Mouse (Mus musculus) spleen, postnatal 4 days (tissue): ENCODE data around the gene Megf9.

ENCODE experiments used
- DNase-seq, 2 experiments: peaks; one replicate each; pipeline ENCODE4 v3.0.0; 2022; ENCODE audit warnings: low spot score in 2 of 2

Gene Megf9

DNA sequence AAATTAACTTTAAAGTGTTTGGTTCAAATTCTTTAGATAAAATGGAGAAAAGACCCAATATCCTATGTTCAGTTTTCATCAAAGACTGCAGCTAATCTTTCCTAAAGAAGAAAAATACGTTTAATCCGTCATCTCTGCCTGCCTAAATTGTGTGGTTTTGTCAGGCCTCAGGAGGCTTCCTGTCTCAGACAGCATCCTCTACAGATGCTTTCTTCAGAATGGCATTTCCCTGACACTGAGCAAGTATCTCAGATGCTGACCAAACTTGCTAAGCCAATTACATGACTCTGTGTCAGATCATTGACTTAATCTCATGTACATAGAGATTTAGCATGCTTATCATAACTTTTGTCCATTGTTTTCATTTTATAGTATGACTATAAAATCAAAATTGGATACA, 11.4 kb downstream of the Megf9 start:
- DNase-seq = no peak

DNA sequence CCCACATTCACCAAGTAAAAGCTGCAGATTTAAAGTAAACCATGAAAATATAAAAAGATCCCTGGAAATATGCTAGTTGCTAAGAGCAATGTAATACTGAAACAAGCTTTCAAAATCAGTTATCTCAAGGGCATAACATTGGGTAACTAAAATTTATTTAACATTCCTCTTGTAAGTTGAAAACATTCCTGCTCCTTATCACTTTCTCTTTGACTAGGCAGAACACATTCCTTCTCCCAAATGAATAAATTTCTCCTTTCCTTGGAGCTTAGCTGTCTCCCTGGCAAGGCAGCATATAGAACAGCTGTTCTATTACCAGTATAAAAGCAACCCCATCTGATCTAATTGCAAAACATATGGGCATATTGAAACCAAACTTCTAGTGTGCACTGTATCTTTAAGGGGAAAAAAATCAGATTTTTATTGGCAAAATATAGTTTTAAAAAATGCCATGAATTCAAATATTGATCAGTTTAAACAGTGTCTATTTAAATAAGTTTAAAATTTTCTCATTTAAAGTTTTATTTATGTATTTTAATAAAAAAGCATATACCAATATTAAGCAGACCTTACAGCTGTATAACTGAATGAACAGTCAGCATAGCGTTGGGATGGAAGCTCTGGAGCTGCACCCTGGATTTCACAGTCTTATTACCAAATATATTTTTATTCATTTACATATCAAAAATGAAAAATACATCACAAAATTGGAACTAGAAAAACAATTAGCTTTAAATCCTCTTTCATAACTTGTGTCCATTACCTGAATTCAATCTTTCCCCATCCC, 13.1 kb downstream of the Megf9 start:
- DNase-seq = no peak

DNA sequence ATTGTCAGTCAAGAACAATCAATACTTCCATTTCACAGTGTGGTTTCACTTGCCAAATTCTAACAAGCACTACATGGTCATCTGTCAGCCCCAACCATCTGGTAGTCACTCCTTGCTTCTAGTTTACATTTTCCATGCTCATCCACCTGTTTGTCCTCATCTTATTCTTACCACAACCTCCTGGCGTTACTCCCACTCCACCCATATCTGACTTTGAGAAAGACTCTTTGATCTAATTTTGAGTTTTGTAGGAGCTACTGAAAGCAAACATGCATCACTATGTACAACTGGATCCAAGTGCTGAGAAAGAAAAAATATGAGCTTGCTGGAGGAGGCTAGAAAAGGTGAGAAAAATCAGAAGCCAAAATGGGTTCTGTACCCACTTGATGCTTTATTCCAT, 17.1 kb downstream of the Megf9 start:
- no peak for DNase-seq

DNA sequence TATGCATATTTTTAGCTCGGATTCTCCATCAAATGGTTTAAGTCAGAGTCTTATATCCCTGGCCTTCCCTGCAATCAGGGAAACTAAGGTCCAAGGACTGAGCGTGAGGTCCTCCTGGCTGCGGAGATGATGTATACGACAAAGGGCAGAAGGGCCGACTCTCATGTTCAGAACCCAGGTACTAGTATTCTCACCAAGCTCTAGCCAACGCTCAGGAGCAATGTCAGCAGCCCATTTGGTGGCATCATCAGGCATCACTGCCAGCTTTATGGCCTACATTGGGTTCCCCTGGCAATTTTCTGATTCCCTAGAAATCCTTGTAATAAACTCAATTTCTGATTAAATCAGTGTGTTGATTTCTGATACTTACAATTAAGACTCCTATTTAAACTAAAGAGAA, 18.5 kb downstream of the Megf9 start:
- DNase-seq = peak in 1 of 2 experiments; percentile 53

DNA sequence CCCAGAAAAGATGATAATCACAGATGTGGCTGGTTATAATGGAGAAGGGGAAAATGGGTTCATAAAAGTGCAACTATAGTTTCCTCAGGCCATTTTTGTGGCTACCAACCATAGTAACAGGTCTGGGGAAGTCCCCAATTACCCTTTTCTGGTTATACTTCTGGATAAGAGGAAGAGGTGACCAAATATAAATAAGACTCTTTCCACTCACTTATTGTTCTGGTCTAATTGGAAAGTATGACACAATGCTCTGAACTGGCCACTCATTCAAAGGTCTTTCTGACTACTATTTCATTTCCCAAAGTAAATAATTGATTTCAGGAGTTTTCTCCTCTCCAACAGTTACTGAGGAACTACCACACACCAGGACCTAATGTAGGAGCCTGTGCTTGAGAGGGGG, 19.3 kb downstream of the Megf9 start:
- no peak for DNase-seq

DNA sequence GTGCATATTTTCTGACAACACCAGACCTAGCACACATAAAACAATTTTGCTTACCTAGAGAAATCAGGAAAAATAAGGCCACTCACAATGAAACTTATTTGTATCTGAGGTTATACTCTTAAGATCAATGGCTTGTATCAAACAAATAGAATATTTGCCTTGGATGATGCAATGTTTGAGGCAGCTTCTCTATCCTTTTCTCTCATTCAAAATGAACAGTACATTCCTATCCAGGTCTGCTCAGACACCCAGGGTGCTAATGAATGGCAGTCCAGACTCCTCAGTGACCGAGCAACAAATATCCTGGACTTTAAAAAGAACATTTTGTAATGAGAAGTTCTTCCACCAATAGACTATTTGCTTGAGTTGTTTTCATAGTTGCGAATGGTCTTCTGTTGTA, 24.8 kb downstream of the Megf9 start:
- DNase-seq = no peak

DNA sequence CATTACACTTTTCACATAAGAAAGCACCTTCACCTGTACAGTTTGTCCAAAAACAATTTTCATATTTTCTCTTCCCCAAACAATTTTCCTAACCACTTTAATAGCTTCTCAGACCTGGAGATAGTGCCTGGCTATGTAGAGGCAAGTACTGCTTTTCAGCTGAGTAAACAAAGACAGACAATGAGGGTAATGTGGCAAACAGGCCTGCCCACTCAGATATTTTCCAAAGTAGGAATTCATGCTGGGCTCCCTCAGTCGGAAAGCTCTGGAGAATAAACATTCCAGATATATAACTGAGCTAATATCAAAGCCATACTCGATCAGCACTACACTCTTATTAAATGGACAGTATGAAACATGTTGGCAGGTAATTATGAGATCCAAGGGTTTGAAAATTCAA, 25.2 kb downstream of the Megf9 start:
- no peak for DNase-seq

DNA sequence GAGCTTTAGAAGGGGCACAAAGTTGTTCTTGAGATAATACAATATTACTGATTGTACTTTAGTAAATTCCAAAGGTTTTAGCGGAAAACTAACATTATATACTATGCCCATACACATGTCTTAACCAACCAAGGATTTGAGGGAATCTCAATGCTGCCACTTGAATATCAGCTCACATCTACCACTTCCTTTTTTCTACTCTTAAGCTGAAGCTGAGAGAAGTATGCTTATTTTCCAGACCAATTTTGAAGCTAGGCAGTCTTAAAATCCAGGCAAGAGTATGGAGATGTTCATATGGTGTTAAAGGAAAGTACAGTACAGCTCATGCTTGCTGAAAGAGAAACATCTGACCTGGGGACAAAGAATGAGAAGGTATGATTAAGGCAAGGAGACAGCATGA, 26.6 kb downstream of the Megf9 start:
- DNase-seq = no peak

DNA sequence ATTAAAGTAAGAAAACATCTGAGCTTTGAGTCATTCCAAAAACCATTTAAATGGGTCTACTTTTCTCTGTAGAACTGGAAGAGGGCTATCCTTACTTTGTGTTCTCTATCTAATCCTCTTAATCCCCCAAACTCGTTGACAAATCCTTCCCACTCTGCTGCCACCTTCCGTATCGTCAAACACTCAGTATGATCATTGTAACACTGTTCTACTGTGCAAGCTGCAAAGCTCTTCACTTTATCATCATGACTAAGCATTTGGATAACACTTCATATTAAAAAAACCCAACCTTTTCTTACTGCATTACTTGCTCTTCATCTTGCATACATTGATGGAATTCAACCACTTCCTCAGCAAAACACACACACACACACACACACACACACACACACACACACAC, 28.8 kb downstream of the Megf9 start:
- no peak for DNase-seq

DNA sequence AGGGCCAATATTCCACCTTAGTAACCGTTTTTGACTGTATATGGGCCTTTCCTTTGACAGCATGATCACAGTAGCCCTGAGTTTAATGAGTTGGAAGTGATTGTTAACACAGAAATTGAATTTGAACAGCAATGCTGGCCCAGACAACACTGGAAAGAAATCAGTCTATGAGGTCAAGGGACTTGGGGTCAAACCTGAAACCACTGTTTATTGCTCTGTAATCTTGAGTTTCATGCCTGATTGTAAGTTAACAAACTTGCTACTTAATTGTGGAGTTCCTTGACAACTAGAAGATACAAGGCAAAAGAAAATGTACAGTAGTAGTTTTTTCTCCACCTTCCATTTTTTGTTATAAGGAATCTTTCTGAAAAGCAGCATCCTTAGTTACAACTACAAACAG, 31.0 kb downstream of the Megf9 start:
- DNase-seq = no peak

DNA sequence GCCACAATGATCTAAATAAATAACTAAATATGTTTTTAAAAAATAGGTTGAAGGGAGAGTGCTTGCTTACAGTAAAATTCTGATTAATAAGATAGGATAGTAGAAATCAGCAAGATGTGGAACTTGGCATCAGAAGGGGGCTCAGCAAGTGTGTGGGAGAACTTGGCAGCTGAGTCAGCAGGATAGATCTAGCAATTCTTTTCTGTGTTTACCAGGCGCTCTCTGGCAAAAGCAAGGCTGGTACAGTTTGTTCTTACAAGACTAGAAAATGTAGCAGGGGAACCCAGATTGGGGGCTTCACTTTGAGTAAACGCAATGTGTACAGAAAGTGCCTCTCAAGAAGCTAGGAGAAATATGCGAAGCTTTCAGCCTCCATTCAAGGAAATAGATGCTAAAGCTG, 35.5 kb downstream of the Megf9 start:
- DNase-seq = no peak

DNA sequence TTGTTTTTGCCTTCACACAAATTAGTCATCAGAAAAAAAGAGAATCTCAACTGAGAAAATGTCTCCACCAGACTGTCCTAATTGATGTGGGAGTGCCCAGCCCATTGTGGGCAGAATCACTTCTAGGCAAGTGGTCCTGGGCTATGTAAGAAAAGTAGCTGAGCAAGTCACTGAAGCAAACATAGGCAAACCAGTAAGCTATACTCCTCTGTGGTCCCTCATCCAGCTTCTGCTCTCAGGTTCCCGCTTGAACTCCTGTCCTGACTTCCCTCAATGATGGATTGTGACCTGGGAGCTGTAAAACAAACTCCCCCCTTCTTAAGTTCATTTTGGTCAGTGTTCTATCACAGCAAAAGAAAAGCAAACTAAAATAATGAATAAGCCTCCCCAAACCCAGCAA, 37.8 kb downstream of the Megf9 start:
- no peak for DNase-seq

DNA sequence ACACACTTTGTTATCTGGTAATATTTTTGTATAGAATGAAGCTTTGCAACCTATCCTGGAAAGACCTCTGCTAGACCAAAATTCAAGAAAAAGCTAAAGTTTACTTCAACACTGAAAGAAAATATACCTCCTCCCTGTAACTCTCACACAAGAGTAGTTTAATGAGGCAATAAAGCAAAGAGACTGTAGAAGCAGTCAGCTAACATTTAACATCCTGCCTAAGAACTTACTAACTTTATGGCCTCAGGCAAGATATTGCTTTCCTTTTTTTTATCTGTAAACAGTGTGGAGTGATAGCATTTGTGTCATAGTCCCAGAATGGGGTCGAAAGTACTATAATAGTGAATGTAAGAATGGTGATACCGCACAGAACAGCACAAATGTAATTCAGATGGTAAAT, 45.0 kb downstream of the Megf9 start:
- no peak for DNase-seq

DNA sequence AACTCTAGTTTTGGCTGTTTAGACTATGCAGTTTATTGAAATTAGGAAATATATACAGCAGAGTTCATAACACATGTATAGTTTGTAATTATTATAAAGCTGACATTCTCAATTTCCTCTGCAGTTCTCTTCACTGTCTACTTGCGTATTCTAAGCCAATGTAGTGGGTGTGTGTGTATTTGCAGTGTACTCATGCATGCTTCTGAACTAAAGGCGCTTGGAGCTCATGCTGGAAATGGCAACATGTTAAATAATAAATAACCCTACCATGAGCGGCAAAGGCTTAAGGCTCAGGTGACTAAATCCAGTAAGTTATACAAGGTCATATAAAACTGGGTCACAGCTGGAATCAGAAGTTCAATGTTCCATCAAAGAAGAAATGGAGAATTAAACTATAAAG, 46.4 kb downstream of the Megf9 start:
- DNase-seq = no peak

DNA sequence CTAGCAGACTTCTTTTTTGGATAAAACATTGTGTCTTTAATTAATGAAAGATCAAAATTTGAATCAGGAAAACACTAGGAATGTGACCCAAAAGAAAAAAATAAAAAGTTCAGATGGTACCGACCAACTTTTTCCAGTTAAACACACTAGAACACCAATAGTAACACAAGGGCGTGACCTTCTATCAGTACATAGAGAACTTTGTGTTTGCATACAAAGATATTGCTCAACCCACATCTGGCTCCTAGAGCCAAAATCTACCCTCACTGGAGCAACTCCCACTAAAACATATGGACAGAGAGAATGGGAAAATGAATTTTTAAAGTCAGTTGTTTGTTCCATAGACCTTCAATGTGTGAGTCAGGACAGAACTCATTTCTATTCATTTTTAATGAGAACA, 50.7 kb downstream of the Megf9 start:
- no peak for DNase-seq

DNA sequence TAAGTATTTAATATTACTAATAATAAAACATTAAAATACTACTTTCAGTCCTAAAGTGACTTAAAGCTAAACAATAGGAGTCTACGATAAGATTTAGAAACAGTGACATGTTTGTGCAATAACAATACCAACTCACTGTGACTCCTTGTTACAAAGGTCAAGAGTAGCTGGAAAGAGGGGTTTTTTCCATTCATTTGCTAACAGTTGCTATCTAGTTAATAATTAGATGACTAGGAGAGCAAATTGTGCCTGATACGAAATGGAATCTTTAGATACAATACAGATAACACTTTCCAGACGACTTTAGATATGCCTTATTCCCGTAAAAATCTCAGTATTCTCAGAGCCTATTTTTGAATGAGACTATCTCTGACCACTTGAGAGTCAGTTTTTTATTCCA, 52.9 kb downstream of the Megf9 start:
- no peak for DNase-seq

DNA sequence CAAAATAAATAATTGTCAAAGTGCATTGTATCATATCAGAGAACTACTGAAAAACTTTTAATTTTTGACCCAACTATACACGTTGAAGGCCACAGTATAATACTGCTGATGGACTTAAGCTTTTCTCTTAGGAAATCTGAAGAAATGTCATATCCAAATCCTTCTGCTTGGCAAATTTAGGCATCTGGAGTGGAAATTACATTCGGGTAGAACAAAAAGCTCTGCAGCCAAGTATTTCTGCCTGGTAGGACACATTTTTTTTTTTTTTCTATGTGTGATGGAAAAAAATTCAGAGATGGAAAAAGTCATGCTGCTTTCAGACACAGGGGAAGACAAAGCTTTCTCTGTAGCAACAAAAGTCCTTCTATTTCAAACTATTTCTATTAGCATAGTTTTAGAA, 63.4 kb downstream of the Megf9 start:
- DNase-seq = no peak

DNA sequence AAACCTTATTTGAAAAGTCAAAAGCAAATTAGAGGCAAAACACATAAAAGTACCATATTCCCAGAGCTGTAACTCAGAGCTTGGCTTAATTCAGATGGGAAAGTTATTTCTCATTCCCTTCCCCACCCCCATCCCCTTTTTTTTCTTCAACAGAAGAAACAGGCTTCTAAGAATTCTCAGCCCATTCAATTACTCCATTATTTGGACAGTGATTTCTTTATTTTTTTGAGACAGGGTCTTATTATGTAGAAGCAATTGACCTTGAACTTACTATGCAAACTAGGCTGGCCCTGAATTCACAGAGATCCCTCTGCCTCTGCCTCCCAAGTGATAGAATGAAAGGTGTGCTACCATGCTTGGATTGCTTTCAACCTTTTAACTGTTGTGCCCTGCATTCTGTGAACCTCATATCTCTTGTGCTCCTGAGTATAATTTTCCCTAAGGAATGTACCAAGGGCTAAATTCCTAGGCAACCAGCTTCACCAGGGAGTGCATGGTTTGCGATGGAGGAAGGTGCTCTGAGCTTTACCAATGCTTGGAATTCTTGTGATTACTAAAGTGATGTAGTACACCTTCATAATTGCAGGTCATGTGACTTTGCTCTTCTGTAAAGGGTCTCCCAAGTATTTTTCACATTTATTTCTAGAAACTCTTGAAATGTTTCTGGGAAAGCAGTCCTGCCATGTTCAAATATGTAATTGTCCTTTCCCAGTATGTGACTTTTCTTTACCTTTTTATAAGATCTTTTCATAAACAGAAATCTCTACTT, 68.7 kb downstream of the Megf9 start:
- no peak for DNase-seq

DNA sequence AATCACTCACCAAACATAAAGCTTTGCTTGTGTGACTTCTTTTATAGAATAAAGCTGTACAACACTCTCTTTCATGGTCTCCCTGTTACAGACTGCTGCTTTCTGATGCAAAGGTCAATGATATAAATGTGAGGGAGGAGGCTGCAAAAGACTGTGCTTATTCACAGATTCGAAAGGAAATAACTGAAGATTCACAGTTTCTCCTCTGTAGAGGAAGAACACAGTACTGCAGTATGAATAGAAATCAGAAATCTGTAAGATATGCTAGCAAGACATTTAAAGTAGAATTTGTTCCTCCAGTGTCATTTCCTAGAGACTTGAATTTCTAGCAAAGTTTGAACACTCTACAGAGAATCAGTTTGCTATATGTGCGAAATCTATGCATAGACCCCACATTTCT, 71.5 kb downstream of the Megf9 start:
- DNase-seq = no peak

DNA sequence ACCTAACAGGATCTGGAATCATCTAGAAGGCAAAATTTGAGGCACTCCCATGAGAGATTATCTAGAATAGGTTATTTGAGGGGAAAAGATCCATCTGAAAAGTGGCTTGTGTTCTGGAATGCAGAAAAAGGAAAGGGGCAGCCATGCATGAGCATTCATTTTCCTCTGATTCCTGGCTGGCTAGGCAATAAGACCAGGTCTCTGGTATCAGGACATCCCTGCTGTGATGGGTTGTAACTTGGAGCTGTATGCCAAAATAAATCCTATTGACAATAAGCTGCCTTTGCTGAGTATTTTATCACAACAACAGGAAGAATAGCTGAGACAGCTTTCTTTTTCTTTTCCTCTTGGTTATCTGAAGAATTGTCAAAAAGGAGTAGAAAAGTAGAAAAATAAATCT, 73.4 kb downstream of the Megf9 start:
- DNase-seq = no peak

DNA sequence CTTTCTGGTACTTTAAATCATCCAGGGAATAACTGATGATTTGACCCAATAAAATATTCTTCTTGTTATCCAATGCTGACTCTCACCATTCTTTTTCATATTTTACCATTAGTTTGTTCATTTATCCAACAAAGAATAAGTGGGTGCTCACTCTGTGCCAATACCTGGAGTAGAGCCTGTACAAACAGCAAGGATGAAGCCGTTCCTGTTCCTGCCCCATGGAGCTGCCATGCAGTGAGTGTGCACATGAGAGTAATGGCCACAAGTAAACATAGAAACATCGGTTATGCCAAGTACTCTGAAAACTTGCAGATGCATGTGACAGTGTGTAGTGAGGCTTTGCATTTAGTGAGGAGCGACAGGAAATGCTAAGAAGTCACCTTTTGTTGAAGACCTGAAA, 82.6 kb downstream of the Megf9 start:
- DNase-seq = no peak

DNA sequence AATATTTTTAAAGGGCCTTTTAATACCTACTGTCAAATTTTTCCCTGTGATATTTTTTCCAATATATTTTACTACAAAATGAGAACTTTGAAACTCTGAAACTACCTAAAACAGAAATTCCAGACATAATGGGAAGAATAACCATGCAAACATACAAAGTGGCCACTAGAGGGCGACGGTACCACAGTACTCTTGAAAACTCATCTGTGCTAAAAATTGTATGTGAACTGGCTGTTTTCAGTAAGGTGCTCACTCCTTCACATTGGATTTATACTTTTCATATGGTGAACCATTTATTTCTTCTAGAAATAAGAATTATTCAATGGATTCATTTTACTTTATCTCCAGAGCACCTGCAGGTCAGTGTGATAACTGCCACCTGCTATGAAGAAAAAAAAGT, 83.0 kb downstream of the Megf9 start:
- DNase-seq = peak in 1 of 2 experiments; percentile 64

DNA sequence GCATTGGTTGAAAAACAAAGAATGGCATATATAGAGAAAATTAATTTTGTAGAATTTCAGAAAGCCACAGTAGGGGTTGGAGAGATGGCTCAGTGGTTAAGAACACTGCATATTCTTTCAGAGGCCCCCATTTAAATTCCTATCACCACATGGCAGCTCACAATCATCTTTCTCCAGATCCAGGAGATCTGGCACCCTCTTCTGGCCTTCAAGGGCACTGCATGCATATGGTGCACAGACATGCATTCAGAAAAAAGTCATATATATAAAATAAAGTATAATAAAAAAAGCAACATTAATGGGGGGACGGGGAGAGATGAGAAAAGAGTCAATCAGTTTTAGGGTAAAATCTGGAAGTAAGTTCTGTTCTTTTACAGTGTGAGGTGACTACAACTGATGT, 85.1 kb downstream of the Megf9 start:
- no peak for DNase-seq

DNA sequence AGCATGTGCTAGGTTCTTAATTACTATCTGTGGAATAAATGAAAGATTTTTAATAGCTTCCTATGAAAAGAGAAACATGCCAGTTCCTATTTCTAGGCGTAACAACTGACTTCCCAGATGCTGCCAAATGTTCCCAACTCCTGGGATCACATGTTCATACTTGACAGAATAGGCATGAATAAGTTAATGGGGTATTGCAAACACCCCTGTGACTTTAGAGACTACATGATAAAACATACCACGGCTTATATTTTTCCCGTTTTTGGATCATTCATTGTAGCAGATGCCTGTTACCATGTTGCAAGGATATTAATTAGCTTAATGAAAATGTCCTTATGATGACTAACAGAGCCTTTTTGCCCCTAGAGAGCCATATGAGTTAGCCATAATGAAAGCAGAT, 88.0 kb downstream of the Megf9 start:
- no peak for DNase-seq
